Mouse (Mus musculus) heart, embryonic 11.5 days (tissue): ENCODE data around the gene Galnt4. TPM values are rescaled to one million over a fixed set of nuclear protein-coding genes. Genes with fewer than 3 reads are reported as not detected.

ENCODE experiments used
- ATAC-seq: fragments of 200-750 bp; cut with Nextera tagmentation; replicated peaks from 2 replicates; pipeline ENCODE4 v1.8.0; 2017; ENCODE audit warnings: moderate library complexity; ENCODE audit not compliant: insufficient number of reproducible peaks, low FRiP score, low TSS enrichment
- H3K27ac ChIP-seq: fragments of 300-500 bp; sonication (generic); 2 replicates; pipeline ENCODE4 v1.5.1; 2014; ENCODE audit warnings: mild to moderate bottlenecking, low read depth, low read length
- H3K27me3 ChIP-seq: fragments of 300-500 bp; sonication (generic); 2 replicates; pipeline ENCODE4 v1.6.1; 2014; ENCODE audit warnings: mild to moderate bottlenecking, low read length, mixed read lengths; ENCODE audit not compliant: control insufficient read depth, insufficient read depth
- H3K36me3 ChIP-seq: fragments of 300-500 bp; sonication (generic); 2 replicates; pipeline ENCODE4 v1.6.1; 2014; ENCODE audit warnings: mild to moderate bottlenecking, low read length, moderate library complexity, mixed read lengths; ENCODE audit not compliant: control insufficient read depth, insufficient read depth
- H3K4me1 ChIP-seq: fragments of 300-500 bp; sonication (generic); 2 replicates; pipeline ENCODE4 v1.6.1; 2014; ENCODE audit warnings: low read length; ENCODE audit not compliant: control insufficient read depth, insufficient read depth
- H3K4me2 ChIP-seq: fragments of 300-500 bp; sonication (generic); 2 replicates; pipeline ENCODE4 v1.6.1; 2014; ENCODE audit warnings: mild to moderate bottlenecking, moderate library complexity
- H3K4me3 ChIP-seq: fragments of 300-500 bp; sonication (generic); 2 replicates; pipeline ENCODE4 v1.5.1; 2014; ENCODE audit warnings: low read depth, low read length
- H3K9ac ChIP-seq: fragments of 300-500 bp; sonication (generic); 2 replicates; pipeline ENCODE4 v1.6.1; 2014; ENCODE audit warnings: mild to moderate bottlenecking, low read depth, low read length, moderate library complexity
- H3K9me3 ChIP-seq: fragments of 300-500 bp; sonication (generic); replicated peaks from 2 replicates; pipeline ENCODE4 v1.6.1; 2016; ENCODE audit warnings: low read length; ENCODE audit not compliant: control insufficient read depth
- WGBS: fragments of 180-500 bp; shearing (Covaris S2); extraction: QIAGEN DNeasy Blood & Tissue Kit; methylation state at CpG from one replicate; pipeline ENCODE4 v1.1.7; 2014; ENCODE audit not compliant: insufficient replicate concordance; 5-methylcytosine and 5-hydroxymethylcytosine counted together
- polyA plus RNA-seq: library from polyadenylated mRNA; unstranded; fragments of >200 nt; fragmentation: Nextera tagmentation; extraction: Ambion mirVana; gene quantifications from 2 replicates; pipeline ENCODE4 v1.2.1, GENCODE M21; 2014

The Galnt4 gene
- polyA plus RNA-seq, 1 experiment from 2014 or later, result 6.2 TPM

DNA sequence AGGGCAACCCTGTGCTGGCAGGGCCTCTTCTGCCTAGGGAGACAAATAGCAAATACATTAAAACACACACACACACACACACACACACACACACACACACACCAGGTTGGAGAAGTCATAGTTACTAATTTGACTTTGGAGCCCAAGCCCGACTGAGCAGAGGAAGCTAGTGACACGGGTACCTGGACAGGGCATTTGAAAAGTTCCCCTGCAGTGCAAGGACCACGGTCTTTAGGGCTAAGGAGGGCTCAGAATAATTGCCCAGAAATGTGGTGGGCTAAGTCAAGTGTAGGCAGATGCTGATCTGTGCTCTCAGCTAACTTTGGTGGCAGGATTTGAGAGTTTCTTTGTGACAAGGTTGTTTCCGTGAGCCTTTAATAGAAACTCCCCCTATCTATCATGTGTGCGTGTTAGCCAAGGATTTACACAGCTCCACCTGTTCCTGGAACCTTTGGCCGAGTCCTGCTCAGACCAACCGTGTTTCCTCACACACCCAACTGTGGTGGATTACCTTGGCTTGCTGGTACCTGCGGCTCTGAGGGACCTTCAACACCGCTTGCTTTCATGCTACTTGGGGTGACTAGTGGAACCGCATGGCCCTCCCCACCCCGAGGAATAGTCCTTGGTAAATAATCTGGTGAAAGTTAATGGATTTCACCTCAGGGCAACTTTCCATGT, 24.8 kb downstream of the Galnt4 start:
- WGBS, result 88% methylated on average over 11 of the region's 11 CpGs
- no peaks in the 10 kb centered on the region for H3K9me3 ChIP-seq
- H3K27me3 ChIP-seq, result no peaks in the 10 kb centered on the region
- no peak overlapping the region for H3K4me2 ChIP-seq
- no peaks in the 10 kb centered on the region for H3K4me1 ChIP-seq
- no peak overlapping the region for H3K9ac ChIP-seq
- H3K36me3 ChIP-seq, result no peaks in the 10 kb centered on the region
- no peak overlapping the region for H3K4me3 ChIP-seq
- no peak for ATAC-seq
- no peak overlapping the region for H3K27ac ChIP-seq

DNA sequence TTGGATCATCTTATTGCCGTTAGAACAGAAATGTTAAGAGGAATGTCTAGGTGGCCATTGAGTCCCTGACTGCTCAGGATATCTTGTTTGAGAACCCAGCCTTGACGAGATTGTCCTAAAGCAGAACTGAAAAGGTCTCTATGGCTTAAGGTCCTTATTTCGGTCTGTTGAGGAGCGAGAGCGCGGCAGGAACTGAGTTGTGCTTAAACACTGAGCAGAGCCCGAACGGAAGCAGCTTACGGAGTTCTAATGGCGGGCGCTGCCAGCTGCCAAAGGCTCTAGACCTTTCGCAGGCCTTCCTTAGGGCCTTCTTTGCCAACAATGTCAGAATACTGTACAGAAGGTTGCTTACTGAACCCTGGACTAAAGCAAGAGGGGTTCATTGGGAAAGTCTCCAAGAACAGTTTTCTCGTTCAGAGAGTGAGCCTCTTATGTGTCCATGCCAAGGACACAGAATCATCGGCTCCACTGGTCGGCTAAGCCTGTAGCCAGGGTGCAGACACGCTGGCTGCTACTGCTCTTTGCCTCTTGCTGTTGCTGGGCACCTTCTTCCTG, 25.4 kb downstream of the Galnt4 start:
- Histone ChIP-seq H3K4me3 (no peak overlapping the region), H3K27ac (no peak overlapping the region), H3K27me3 (no peaks in the 10 kb centered on the region), H3K36me3 (no peaks in the 10 kb centered on the region), H3K4me2 (no peak overlapping the region), H3K4me1 (no peaks in the 10 kb centered on the region), H3K9me3 (no peaks in the 10 kb centered on the region), H3K9ac (no peak overlapping the region)
- WGBS, result 91% methylated on average over 16 of the region's 16 CpGs
- no peak for ATAC-seq

DNA sequence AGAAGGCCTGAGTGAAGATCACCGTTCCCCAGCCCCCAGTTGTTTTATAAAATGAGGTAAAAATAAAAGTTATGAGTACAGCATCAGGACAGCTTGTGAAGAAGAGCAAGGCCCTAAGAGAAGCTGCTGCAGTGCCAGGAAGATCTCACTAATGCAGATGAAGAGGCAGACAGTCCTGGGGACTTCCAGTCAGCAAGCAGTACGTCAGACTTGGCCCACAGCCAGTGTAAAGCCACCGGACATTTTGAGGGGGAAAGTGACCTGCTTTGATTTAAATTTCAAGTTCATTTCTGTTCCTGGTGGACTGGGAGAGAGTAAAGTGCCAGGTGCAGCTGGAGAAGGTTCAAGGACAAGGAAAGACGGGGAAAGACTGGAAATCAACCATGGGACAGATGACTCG, 28.4 kb downstream of the Galnt4 start:
- H3K9ac ChIP-seq, result no peak overlapping the region
- H3K36me3 ChIP-seq, result peaks cover 4% of the 10 kb centered on the region; the same call in 1 of the 2 replicates
- H3K9me3 ChIP-seq, result no peaks in the 10 kb centered on the region
- H3K4me3 ChIP-seq, result no peak overlapping the region
- no peaks in the 10 kb centered on the region for H3K27me3 ChIP-seq
- H3K27ac ChIP-seq, result no peak overlapping the region
- H3K4me2 ChIP-seq, result no peak overlapping the region
- 73% methylated on average over 5 of the region's 5 CpGs for WGBS
- H3K4me1 ChIP-seq, result no peaks in the 10 kb centered on the region
- no peak for ATAC-seq

DNA sequence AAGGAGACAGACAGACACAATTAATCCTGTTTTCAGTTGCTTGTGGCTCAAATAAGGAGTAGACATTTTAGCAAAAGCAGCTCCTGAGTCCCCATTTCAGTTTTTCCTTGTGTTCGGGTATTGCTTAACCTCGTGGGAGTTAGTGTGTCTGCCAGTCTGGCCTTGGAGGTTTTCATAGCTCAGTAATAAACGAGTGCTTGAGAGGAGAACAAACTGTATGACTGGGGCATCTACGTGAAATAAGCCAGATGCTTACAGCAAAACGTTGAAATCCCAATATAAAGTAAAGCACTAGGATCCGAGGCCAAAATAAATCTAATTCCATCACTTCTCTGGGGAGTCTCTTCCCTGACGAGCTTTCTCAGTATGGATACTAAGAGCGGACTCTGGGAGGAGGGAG, 37.7 kb downstream of the Galnt4 start:
- Histone ChIP-seq H3K27me3 (no peaks in the 10 kb centered on the region), H3K4me3 (no peak overlapping the region), H3K36me3 (no peaks in the 10 kb centered on the region), H3K4me2 (no peak overlapping the region), H3K4me1 (no peaks in the 10 kb centered on the region), H3K9me3 (no peaks in the 10 kb centered on the region), H3K9ac (no peak overlapping the region), H3K27ac (no peak overlapping the region)
- ATAC-seq, result no peak
- WGBS, result 81% methylated on average over 8 of the region's 8 CpGs

DNA sequence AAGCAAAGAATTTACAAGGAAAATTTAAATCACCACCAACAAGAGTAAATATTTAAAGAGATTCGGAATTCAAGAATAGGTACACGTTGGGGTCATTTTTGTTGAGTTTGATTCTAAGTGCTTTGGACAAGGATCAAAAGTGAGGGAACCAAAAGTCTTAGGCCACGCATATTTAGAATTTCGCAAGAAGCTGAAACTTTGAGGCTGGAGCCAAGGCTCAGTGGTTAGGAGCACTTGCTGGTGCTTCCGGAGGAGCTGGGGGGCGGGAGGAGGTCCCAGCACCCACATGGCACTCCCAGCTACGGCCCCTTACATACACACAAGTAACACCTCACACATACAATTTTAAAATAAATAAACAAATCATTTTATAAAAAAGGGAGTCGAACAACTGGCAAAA, 38.6 kb downstream of the Galnt4 start:
- no peak for ATAC-seq
- Histone ChIP-seq H3K4me1 (peaks cover 2% of the 10 kb centered on the region; the same call in 1 of the 2 replicates), H3K9me3 (no peaks in the 10 kb centered on the region), H3K9ac (no peak overlapping the region), H3K4me3 (no peak overlapping the region), H3K36me3 (no peaks in the 10 kb centered on the region), H3K27ac (no peak overlapping the region), H3K4me2 (no peak overlapping the region), H3K27me3 (no peaks in the 10 kb centered on the region)
- WGBS, result 88% methylated on average over 8 of the region's 8 CpGs

DNA sequence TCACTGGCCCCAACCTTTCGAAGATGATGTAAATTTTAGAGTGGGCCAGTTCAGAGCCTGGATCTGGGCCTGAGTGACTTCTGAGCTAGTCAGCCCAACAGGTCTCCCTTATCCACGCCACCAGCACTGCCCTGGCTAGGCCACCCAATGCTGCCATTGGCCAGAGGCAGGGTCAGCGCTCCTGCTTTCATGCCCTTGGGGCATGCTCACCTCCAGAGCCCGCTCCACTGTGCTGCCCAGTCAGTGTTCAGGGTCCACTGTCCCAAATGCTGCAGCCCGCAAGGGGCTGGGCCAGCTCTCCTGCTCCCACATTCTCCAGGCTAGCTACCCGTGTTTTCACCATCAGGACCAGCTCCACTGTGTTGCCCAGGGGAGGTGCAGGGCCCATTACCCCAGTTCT, 42.1 kb downstream of the Galnt4 start:
- ATAC-seq, result no peak
- Histone ChIP-seq H3K4me3 (no peak overlapping the region), H3K36me3 (no peaks in the 10 kb centered on the region), H3K4me2 (no peak overlapping the region), H3K9me3 (no peaks in the 10 kb centered on the region), H3K4me1 (peaks cover 3% of the 10 kb centered on the region; the same call in 1 of the 2 replicates), H3K27ac (no peak overlapping the region), H3K27me3 (no peaks in the 10 kb centered on the region), H3K9ac (no peak overlapping the region)
- WGBS, result 86% methylated on average over 6 of the region's 6 CpGs

DNA sequence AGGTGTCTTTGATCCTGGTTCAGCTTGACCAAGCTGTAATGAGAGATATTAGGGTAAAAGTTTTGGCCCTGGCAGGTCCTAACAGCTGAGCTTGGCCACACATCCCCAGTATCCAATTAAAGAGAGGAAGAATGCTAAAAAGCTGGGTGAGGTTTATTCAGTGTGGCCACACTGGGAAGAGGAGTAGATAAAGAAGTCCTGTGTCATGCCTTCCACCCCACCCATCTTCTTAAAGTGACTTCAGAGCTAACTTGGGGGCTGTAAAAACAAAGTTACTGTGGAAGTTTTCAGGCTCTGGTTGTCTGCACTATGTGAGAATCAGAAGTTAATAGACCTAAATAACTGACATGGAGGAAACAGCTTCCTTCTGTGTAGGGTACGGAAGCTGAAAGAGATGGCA, 43.6 kb downstream of the Galnt4 start:
- Histone ChIP-seq H3K4me3 (no peak overlapping the region), H3K4me2 (no peak overlapping the region), H3K27ac (no peak overlapping the region), H3K9me3 (no peaks in the 10 kb centered on the region), H3K4me1 (peaks cover 3% of the 10 kb centered on the region; the same call in 1 of the 2 replicates), H3K27me3 (no peaks in the 10 kb centered on the region), H3K9ac (no peak overlapping the region), H3K36me3 (no peaks in the 10 kb centered on the region)
- 87% methylated on average over 1 of the region's 1 CpGs for WGBS
- ATAC-seq, result no peak

DNA sequence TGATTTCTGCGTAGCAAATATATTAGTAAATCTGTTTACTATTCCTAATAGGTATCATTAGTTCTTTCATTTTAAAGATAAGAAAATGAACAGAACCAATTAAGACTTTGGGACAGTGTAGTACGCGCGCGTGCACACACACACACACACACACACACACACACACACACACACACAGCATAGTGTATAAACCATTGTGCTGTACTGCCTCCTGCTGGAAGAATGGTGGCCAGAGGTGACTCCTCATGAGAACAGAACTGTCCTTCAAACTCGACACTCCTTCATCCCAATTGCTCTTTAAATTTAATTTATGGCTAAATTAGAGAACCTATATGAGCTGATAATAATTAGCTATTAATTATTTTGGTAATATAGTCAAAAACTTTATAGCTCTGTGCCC, 44.1 kb downstream of the Galnt4 start:
- peaks cover 2% of the 10 kb centered on the region; the same call in 1 of the 2 replicates for H3K36me3 ChIP-seq
- H3K9ac ChIP-seq, result no peak overlapping the region
- no peak for ATAC-seq
- 91% methylated on average over 6 of the region's 6 CpGs for WGBS
- H3K9me3 ChIP-seq, result no peaks in the 10 kb centered on the region
- H3K27ac ChIP-seq, result no peak overlapping the region
- H3K4me3 ChIP-seq, result no peak overlapping the region
- H3K4me1 ChIP-seq, result peaks cover 3% of the 10 kb centered on the region; the same call in 1 of the 2 replicates
- H3K4me2 ChIP-seq, result no peak overlapping the region
- H3K27me3 ChIP-seq, result no peaks in the 10 kb centered on the region

DNA sequence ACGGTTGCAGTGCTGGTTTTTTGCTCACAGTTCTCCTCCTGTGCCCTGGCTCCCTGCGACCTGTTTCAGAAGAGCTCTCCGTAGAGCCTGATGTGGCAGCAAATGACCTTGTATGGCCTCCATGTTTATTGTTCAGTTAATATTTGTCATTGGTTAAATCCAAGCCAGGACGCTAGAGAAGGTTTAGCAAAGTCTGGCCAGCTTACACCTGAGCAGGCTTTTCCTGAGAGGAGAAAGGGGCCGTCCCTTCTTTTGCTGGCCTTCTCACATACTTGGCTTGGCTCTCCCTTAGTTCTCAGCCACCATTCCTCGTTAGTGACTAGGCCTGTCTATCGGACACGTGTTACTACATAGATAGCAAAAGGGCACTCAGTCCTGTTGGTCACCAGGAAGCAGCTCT, 46.7 kb downstream of the Galnt4 start:
- Histone ChIP-seq H3K27me3 (no peaks in the 10 kb centered on the region), H3K4me3 (no peak overlapping the region), H3K36me3 (peaks cover 2% of the 10 kb centered on the region; the same call in 1 of the 2 replicates), H3K27ac (no peak overlapping the region), H3K4me1 (peaks cover 3% of the 10 kb centered on the region; the same call in 1 of the 2 replicates), H3K9ac (no peak overlapping the region), H3K4me2 (no peak overlapping the region), H3K9me3 (no peaks in the 10 kb centered on the region)
- 86% methylated on average over 8 of the region's 8 CpGs for WGBS
- no peak for ATAC-seq
